Mouse (Mus musculus) heart, adult 10 weeks (tissue): ENCODE data around the gene Nipal3. TPM values are rescaled to one million over a fixed set of nuclear protein-coding genes. Genes with fewer than 3 reads are reported as not detected.

ENCODE experiments used
- polyA plus RNA-seq: library from polyadenylated mRNA; stranded (reverse); fragments of 350-450 nt; fragmentation: Illumina TruSeq; extraction: RNeasy Lipid Tissue Mini Kit (QIAGEN cat#74804); gene quantifications from one replicate; pipeline ENCODE4 v1.2.3, GENCODE M21; 2014; ENCODE audit warnings: low read depth, low replicate concordance

Gene Nipal3
- 19.5 TPM for polyA plus RNA-seq

GRCm38 (mm10) chr4:135494521-135495396 lies at the start of gene Nipal3, which contains the start of gene Stpg1:
Nipal3 (minus strand) TSS chr4:135495038.
Stpg1 (plus strand) TSS chr4:135494790.

GRCm38 (mm10) chr4:135433443-135434394 lies 61.1 kb downstream of the Nipal3 start, which contains the start of gene Rcan3:
Rcan3 (minus strand) TSS chr4:135433853.

GRCm38 (mm10) chr4:135397991-135398390 lies 96.8 kb downstream of the Nipal3 start, which contains the start of gene Ncmap:
Ncmap (minus strand) TSS chr4:135398227.

Other genes starting within 250 kb of the Nipal3 start
- gene Clic4, start 222.2 kb downstream of the Nipal3 start, polyA plus RNA-seq: 231 TPM
- 95.8 TPM for gene Srrm1, start 141.7 kb downstream of the Nipal3 start, polyA plus RNA-seq
- not detected for gene Ncmap, start 96.8 kb downstream of the Nipal3 start, polyA plus RNA-seq
- gene Rcan3, start 61.2 kb downstream of the Nipal3 start, polyA plus RNA-seq: 7.1 TPM
- gene Stpg1, start 248 bp downstream of the Nipal3 start, polyA plus RNA-seq: 0.37 TPM
- not detected for gene Grhl3, start 78.6 kb upstream of the Nipal3 start, polyA plus RNA-seq
- 2.0 TPM for gene Ifnlr1, start 191.2 kb upstream of the Nipal3 start, polyA plus RNA-seq
- 0.24 TPM for gene Il22ra1, start 233.1 kb upstream of the Nipal3 start, polyA plus RNA-seq